Mouse (Mus musculus): ENCODE measurements at regions not wholly inside any gene's neighbourhood (a gene's known extent, or its start where the extent isn't known, plus 50 kb on each side); places are given as distances from the start of the nearest gene placed in this dataset.

DNA sequence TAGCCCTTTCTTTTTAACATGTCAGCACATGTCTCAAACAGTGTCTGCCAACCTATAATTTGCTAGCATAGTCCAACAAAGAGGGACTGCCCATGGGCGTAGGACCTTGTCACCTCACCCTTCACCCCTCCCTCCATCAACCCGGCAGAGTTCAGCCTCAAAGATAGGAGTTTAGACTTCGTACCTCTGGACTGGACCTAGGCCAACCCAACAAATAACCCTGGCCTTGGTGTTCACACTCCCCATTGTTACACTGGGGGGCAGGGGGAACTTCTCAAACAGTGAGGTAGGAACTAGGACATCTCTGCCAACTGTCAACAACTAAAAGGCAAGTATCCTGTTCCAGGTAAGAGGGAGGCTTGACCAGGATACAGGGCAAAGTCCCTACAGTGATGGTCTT lies 93.0 kb upstream of the Klf3 start:
- DNase-seq (ENCODE audit: low read depth, low spot score), result no peak
- no peaks in the 10 kb centered on the region for H3K27me3 ChIP-seq (ENCODE audit: control insufficient read depth, insufficient read depth, low read length, poor library complexity, severe bottlenecking)
- H3K36me3 ChIP-seq (ENCODE audit: control insufficient read depth, insufficient read depth, low read length, poor library complexity, severe bottlenecking), result no peaks in the 10 kb centered on the region; the same call in 1 of the 2 replicates

GRCm38 (mm10) chr5:64710968-64711367 lies 92.2 kb upstream of the Klf3 start:
- no peak for DNase-seq (ENCODE audit: low read depth, low spot score)

GRCm38 (mm10) chr5:64714221-64714653 lies 89.0 kb upstream of the Klf3 start:
- Histone ChIP-seq H3K27me3 (ENCODE audit: control insufficient read depth, insufficient read depth, low read length, poor library complexity, severe bottlenecking) (no peaks in the 10 kb centered on the region), H3K36me3 (ENCODE audit: control insufficient read depth, insufficient read depth, low read length, poor library complexity, severe bottlenecking) (no peaks in the 10 kb centered on the region)
- no peak for DNase-seq (ENCODE audit: low read depth, low spot score)

More at GRCm38 (mm10) chr5:64710968-64711367, 92.2 kb upstream of the Klf3 start:
- Histone ChIP-seq H3K27me3 (ENCODE audit: control insufficient read depth, insufficient read depth, low read length, poor library complexity, severe bottlenecking) (no peaks in the 10 kb centered on the region), H3K36me3 (ENCODE audit: control insufficient read depth, insufficient read depth, low read length, poor library complexity, severe bottlenecking) (no peaks in the 10 kb centered on the region; the same call in 1 of the 2 replicates)

- DNase-seq (ENCODE audit: low read depth, low spot score), result no peak
- Histone ChIP-seq H3K27me3 (ENCODE audit: control insufficient read depth, insufficient read depth, low read length, poor library complexity, severe bottlenecking) (no peaks in the 10 kb centered on the region), H3K36me3 (ENCODE audit: control insufficient read depth, insufficient read depth, low read length, poor library complexity, severe bottlenecking) (no peaks in the 10 kb centered on the region)
These were observed 88.5 kb upstream of the Klf3 start for GRCm38 (mm10) chr5:64714710-64715109.

GRCm38 (mm10) chr5:64716551-64716950 lies 86.6 kb upstream of the Klf3 start:
- DNase-seq (ENCODE audit: low read depth, low spot score), result no peak
- Histone ChIP-seq H3K36me3 (ENCODE audit: control insufficient read depth, insufficient read depth, low read length, poor library complexity, severe bottlenecking) (no peaks in the 10 kb centered on the region), H3K27me3 (ENCODE audit: control insufficient read depth, insufficient read depth, low read length, poor library complexity, severe bottlenecking) (no peaks in the 10 kb centered on the region)

- no peak for DNase-seq (ENCODE audit: low read depth, low spot score)
- Histone ChIP-seq H3K27me3 (ENCODE audit: control insufficient read depth, insufficient read depth, low read length, poor library complexity, severe bottlenecking) (no peaks in the 10 kb centered on the region), H3K36me3 (ENCODE audit: control insufficient read depth, insufficient read depth, low read length, poor library complexity, severe bottlenecking) (no peaks in the 10 kb centered on the region)
These were observed 81.0 kb upstream of the Klf3 start for GRCm38 (mm10) chr5:64722211-64722610.

- no peak for DNase-seq (ENCODE audit: low read depth, low spot score)
- Histone ChIP-seq H3K36me3 (ENCODE audit: control insufficient read depth, insufficient read depth, low read length, poor library complexity, severe bottlenecking) (no peaks in the 10 kb centered on the region), H3K27me3 (ENCODE audit: control insufficient read depth, insufficient read depth, low read length, poor library complexity, severe bottlenecking) (no peaks in the 10 kb centered on the region)
These were observed 75.3 kb upstream of the Klf3 start for GRCm38 (mm10) chr5:64727847-64728246.

DNA sequence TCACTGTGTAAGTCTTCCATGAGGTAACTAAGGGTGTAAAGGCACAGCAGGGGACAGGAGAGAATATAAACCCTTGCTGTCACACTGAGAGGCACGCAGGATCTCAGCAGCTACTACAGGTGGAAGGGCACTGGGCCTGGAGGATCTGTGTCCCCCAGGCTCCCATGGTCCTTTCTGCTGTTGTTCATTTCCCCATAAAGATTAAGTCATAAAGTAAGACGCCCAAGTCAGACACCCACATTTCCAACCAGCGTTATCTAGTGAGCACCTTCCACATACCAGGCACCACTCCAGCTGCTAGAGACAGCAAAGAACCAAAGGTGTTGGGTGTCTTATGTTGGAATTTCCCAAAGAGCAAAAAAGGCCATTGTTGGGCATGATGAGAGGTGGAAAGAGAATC lies 70.8 kb upstream of the Klf3 start:
- no peak for DNase-seq (ENCODE audit: low read depth, low spot score)
- H3K36me3 ChIP-seq (ENCODE audit: control insufficient read depth, insufficient read depth, low read length, poor library complexity, severe bottlenecking), result no peaks in the 10 kb centered on the region
- H3K27me3 ChIP-seq (ENCODE audit: control insufficient read depth, insufficient read depth, low read length, poor library complexity, severe bottlenecking), result no peaks in the 10 kb centered on the region

GRCm38 (mm10) chr5:64736985-64737384 lies 66.2 kb upstream of the Klf3 start:
- no peaks in the 10 kb centered on the region for H3K27me3 ChIP-seq (ENCODE audit: control insufficient read depth, insufficient read depth, low read length, poor library complexity, severe bottlenecking)
- H3K36me3 ChIP-seq (ENCODE audit: control insufficient read depth, insufficient read depth, low read length, poor library complexity, severe bottlenecking), result no peaks in the 10 kb centered on the region
- no peak for DNase-seq (ENCODE audit: low read depth, low spot score)

DNA sequence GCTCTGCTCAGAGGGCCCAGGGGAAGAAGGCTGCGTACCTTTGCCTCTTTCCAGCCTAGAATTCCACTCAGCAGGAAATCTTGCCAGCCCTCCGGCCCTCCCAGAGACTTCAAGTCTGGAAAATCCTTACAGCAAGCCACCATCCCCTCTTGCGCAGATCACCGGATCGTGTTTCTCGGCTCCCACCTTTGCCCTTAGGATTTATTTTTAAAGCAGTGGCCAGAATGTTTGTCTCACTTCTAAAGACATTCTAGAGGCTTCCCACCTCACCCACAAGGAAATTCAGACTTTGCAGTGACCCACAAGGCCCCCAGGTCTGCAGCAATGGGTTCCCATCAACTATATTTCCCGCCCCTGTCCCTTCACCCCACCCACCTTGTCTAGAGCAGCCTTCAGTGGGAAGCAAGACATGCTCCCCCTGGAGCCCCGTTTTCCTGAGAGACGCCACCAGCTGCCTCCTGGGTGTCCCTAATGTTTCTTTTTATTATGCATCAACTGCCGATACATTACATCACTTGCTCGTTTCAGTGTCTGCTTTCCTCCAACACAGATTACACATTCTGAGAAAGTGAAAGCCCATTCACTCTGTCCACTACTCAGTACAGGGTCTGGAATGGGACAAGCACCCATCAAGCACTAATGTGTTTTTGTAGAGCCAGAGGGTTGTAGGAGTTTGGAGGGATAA lies 65.0 kb upstream of the Klf3 start:
- DNase-seq (ENCODE audit: low read depth, low spot score), result no peak
- Histone ChIP-seq H3K36me3 (ENCODE audit: control insufficient read depth, insufficient read depth, low read length, poor library complexity, severe bottlenecking) (no peaks in the 10 kb centered on the region), H3K27me3 (ENCODE audit: control insufficient read depth, insufficient read depth, low read length, poor library complexity, severe bottlenecking) (no peaks in the 10 kb centered on the region)

- Histone ChIP-seq H3K27me3 (ENCODE audit: control insufficient read depth, insufficient read depth, low read length, poor library complexity, severe bottlenecking) (no peaks in the 10 kb centered on the region), H3K36me3 (ENCODE audit: control insufficient read depth, insufficient read depth, low read length, poor library complexity, severe bottlenecking) (no peaks in the 10 kb centered on the region)
- no peak for DNase-seq (ENCODE audit: low read depth, low spot score)
These were observed 64.3 kb upstream of the Klf3 start for GRCm38 (mm10) chr5:64738781-64739310.

- Histone ChIP-seq H3K27me3 (ENCODE audit: control insufficient read depth, insufficient read depth, low read length, poor library complexity, severe bottlenecking) (no peaks in the 10 kb centered on the region), H3K36me3 (ENCODE audit: control insufficient read depth, insufficient read depth, low read length, poor library complexity, severe bottlenecking) (no peaks in the 10 kb centered on the region)
- DNase-seq (ENCODE audit: low read depth, low spot score), result no peak
These were observed 63.6 kb upstream of the Klf3 start for GRCm38 (mm10) chr5:64739311-64740261.

DNA sequence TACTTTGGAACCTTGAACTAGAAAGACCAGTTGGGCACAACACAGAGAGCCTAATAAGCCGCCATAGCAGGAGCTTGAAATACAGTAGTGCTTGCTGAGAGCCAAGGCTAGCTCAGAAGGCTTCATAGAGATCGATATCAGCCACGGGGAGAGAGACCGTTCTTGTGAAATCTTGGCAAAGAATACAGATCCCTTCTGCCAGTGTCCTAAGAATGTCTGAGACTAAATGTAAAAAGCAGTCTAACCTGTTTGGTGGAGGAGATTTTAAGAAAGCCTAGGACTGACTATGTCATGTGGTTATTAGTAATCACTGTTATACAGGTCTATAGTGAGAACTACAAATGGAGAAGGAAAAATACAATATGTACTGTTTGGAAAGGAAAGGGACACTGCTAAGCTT lies 59.1 kb upstream of the Klf3 start:
- Histone ChIP-seq H3K27me3 (ENCODE audit: control insufficient read depth, insufficient read depth, low read length, poor library complexity, severe bottlenecking) (no peaks in the 10 kb centered on the region), H3K36me3 (ENCODE audit: control insufficient read depth, insufficient read depth, low read length, poor library complexity, severe bottlenecking) (no peaks in the 10 kb centered on the region)
- no peak for DNase-seq (ENCODE audit: low read depth, low spot score)

- no peaks in the 10 kb centered on the region for H3K36me3 ChIP-seq (ENCODE audit: control insufficient read depth, insufficient read depth, low read length, poor library complexity, severe bottlenecking)
- no peak for DNase-seq (ENCODE audit: low read depth, low spot score)
- H3K27me3 ChIP-seq (ENCODE audit: control insufficient read depth, insufficient read depth, low read length, poor library complexity, severe bottlenecking), result no peaks in the 10 kb centered on the region
These were observed 58.7 kb upstream of the Klf3 start for GRCm38 (mm10) chr5:64744455-64744854.

GRCm38 (mm10) chr5:64747461-64747860 lies 55.7 kb upstream of the Klf3 start:
- DNase-seq (ENCODE audit: low read depth, low spot score), result no peak
- H3K36me3 ChIP-seq (ENCODE audit: control insufficient read depth, insufficient read depth, low read length, poor library complexity, severe bottlenecking), result no peaks in the 10 kb centered on the region
- H3K27me3 ChIP-seq (ENCODE audit: control insufficient read depth, insufficient read depth, low read length, poor library complexity, severe bottlenecking), result no peaks in the 10 kb centered on the region
